Mouse (Mus musculus) midbrain, embryonic 16.5 days (tissue): ENCODE results near the gene Tnik. TPM values are rescaled to one million over a fixed set of nuclear protein-coding genes. Genes with fewer than 3 reads are reported as not detected.
A peak's percentile ranks its signal among the peaks of the same experiment; 100 is the strongest.

Source experiments
- ATAC-seq: fragments of 200-750 bp; cut with Nextera tagmentation; 2 replicates; pipeline ENCODE4 v1.8.0; 2017; ENCODE audit warnings: moderate TSS enrichment
- H3K27ac ChIP-seq: fragments of 300-500 bp; sonication (generic); 2 replicates; pipeline ENCODE4 v1.5.1; 2014; ENCODE audit warnings: mild to moderate bottlenecking, low read length, mixed read lengths
- H3K27me3 ChIP-seq: fragments of 300-500 bp; sonication (generic); 2 replicates; pipeline ENCODE4 v1.6.1; 2014; ENCODE audit warnings: low read depth, low read length, mixed read lengths; ENCODE audit not compliant: control insufficient read depth, insufficient read depth
- H3K36me3 ChIP-seq: fragments of 300-500 bp; sonication (generic); 2 replicates; pipeline ENCODE4 v1.6.1; 2014; ENCODE audit warnings: mild to moderate bottlenecking, low read length, moderate library complexity, mixed read lengths; ENCODE audit not compliant: control insufficient read depth, insufficient read depth
- H3K4me1 ChIP-seq: fragments of 300-500 bp; sonication (generic); 2 replicates; pipeline ENCODE4 v1.6.1; 2014; ENCODE audit warnings: mild to moderate bottlenecking, low read length, mixed read lengths; ENCODE audit not compliant: control insufficient read depth, insufficient read depth
- H3K4me2 ChIP-seq: fragments of 300-500 bp; sonication (generic); 2 replicates; pipeline ENCODE4 v1.6.1; 2014; ENCODE audit warnings: mild to moderate bottlenecking, low read length, mixed read lengths
- H3K4me3 ChIP-seq: fragments of 300-500 bp; sonication (generic); 2 replicates; pipeline ENCODE4 v1.5.1; 2014; ENCODE audit warnings: low read depth, mild to moderate bottlenecking, low read length, moderate library complexity, mixed read lengths
- H3K9ac ChIP-seq: fragments of 300-500 bp; sonication (generic); 2 replicates; pipeline ENCODE4 v1.6.1; 2014; ENCODE audit warnings: low read depth, low read length, mixed read lengths
- H3K9me3 ChIP-seq: fragments of 300-500 bp; sonication (generic); replicated peaks from 2 replicates; pipeline ENCODE4 v1.6.1; 2014; ENCODE audit warnings: mild to moderate bottlenecking, low read length, mixed read lengths; ENCODE audit not compliant: control insufficient read depth, poor library complexity, severe bottlenecking
- WGBS: fragments of 180-500 bp; shearing (Covaris S2); extraction: QIAGEN DNeasy Blood & Tissue Kit; methylation state at CpG from one replicate; pipeline ENCODE4 v1.1.7; 2014; 5-methylcytosine and 5-hydroxymethylcytosine counted together
- polyA plus RNA-seq: library from polyadenylated mRNA; unstranded; fragments of >200 nt; fragmentation: Nextera tagmentation; extraction: Ambion mirVana; gene quantifications from 2 replicates; pipeline ENCODE4 v1.2.1, GENCODE M21; 2015

Tnik gene
- 68.2 and 76.3 TPM in 2 replicates for polyA plus RNA-seq

DNA sequence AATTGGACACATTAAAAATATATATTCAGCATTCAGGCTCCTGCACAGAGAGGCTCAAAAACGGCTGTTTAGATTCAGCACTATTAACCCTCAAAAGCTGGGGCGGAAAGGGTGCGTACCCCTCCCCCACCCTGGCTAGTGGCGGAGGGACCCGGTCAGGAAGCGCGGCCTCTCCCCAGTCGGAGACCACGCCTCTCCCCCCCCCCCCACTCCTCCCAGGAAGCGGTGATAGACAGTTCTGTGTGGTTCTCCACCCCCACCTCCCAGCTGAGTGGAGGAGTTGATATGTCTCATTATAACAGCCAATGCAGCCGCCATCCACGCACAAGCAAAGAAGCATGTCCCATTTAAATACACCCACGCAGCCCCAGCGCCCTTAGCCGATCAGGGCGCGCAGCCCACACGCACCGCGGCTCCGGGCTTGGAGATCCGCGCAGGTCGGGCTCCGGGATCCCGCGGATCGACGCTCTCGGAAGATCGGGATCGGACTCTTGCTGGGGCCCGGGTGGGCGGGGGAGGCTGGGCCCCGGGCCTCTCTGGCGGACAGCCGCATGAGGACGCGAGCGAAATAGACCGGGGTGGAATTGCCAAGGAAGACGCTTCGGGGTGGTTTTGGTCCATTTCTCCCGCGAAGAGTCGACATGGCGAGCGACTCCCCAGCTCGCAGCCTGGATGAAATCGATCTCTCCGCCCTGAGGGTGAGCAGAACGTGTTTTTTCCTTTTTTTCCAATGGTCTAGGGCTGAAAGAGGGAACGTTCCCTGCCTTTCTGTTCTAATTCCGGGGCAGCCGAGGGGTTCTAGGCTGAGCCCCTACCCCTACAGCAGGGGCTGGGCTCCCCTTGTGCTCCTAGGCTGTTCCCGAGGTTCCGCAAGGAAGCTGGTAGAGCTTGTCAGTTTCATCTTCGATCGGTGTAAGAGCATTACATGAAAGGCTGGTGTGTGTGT lies at the start of gene Tnik:
Tnik (plus strand) TSS at position 213 of the 946 bp plus-strand sequence.
- Histone ChIP-seq H3K4me2 (peak within 1 kb of the TSS; percentile 64), H3K4me1 (peaks cover 23% of the 10 kb centered on the region), H3K27ac (peak within 1 kb of the TSS; percentile 98), H3K9ac (peak within 1 kb of the TSS; percentile 97), H3K4me3 (peak within 1 kb of the TSS; percentile 80), H3K27me3 (no peaks in the 10 kb centered on the region), H3K9me3 (no peaks in the 10 kb centered on the region), H3K36me3 (no peaks in the 10 kb centered on the region)
- 0% methylated on average over 59 of the region's 59 CpGs for WGBS
- ATAC-seq: peak; percentile 93

GRCm38 (mm10) chr3:28214886-28215311 lies 48.1 kb upstream of the Tnik start:
- no peaks in the 10 kb centered on the region for H3K9me3 ChIP-seq
- WGBS: 86% methylated on average over 7 of the region's 7 CpGs

GRCm38 (mm10) chr3:28217001-28217400 lies 46.0 kb upstream of the Tnik start:
- ATAC-seq: no peak
- H3K4me1 ChIP-seq: no peaks in the 10 kb centered on the region

More at GRCm38 (mm10) chr3:28214886-28215311, 48.1 kb upstream of the Tnik start:
- no peak overlapping the region for H3K9ac ChIP-seq
- H3K4me2 ChIP-seq: no peak overlapping the region
- H3K4me1 ChIP-seq: no peaks in the 10 kb centered on the region
- no peaks in the 10 kb centered on the region for H3K36me3 ChIP-seq
- ATAC-seq: no peak
- H3K27ac ChIP-seq: no peak overlapping the region
- no peaks in the 10 kb centered on the region for H3K27me3 ChIP-seq
- H3K4me3 ChIP-seq: no peak overlapping the region

GRCm38 (mm10) chr3:28219533-28219932 lies 43.5 kb upstream of the Tnik start:
- no peaks in the 10 kb centered on the region for H3K36me3 ChIP-seq
- H3K9me3 ChIP-seq: no peaks in the 10 kb centered on the region
- no peaks in the 10 kb centered on the region for H3K27me3 ChIP-seq
- no peak overlapping the region for H3K4me3 ChIP-seq
- 94% methylated on average over 7 of the region's 7 CpGs for WGBS
- H3K27ac ChIP-seq: no peak overlapping the region
- H3K9ac ChIP-seq: no peak overlapping the region
- no peak overlapping the region for H3K4me2 ChIP-seq
- ATAC-seq: no peak
- no peaks in the 10 kb centered on the region; the same call in 1 of the 2 replicates for H3K4me1 ChIP-seq

More at GRCm38 (mm10) chr3:28217001-28217400, 46.0 kb upstream of the Tnik start:
- Histone ChIP-seq H3K9me3 (no peaks in the 10 kb centered on the region), H3K4me2 (no peak overlapping the region), H3K9ac (no peak overlapping the region), H3K4me3 (no peak overlapping the region), H3K27me3 (no peaks in the 10 kb centered on the region), H3K36me3 (no peaks in the 10 kb centered on the region), H3K27ac (no peak overlapping the region)
- 13% methylated on average over 5 of the region's 5 CpGs for WGBS

- Histone ChIP-seq H3K4me1 (peaks cover 3% of the 10 kb centered on the region; the same call in 1 of the 2 replicates), H3K27me3 (no peaks in the 10 kb centered on the region), H3K4me2 (no peak overlapping the region), H3K36me3 (no peaks in the 10 kb centered on the region), H3K27ac (no peak overlapping the region), H3K9me3 (no peaks in the 10 kb centered on the region), H3K9ac (no peak overlapping the region), H3K4me3 (no peak overlapping the region)
- 89% methylated on average over 3 of the region's 3 CpGs for WGBS
- no peak for ATAC-seq
Measured at GRCm38 (mm10) chr3:28219964-28220363, 43.0 kb upstream of the Tnik start.

GRCm38 (mm10) chr3:28224437-28225356 lies 38.3 kb upstream of the Tnik start:
- 24% methylated on average over 15 of the region's 15 CpGs for whole genome bisulfite sequencing
- no peak overlapping the region for H3K4me2 ChIP-seq
- H3K4me1 ChIP-seq: peaks cover 6% of the 10 kb centered on the region; the same call in 1 of the 2 replicates
- H3K27ac ChIP-seq: peak overlapping the region; percentile 43
- no peaks in the 10 kb centered on the region for H3K9me3 ChIP-seq
- H3K27me3 ChIP-seq: no peaks in the 10 kb centered on the region
- no peak overlapping the region for H3K9ac ChIP-seq
- H3K4me3 ChIP-seq: no peak overlapping the region
- no peaks in the 10 kb centered on the region for H3K36me3 ChIP-seq
- peak; percentile 71 for ATAC-seq

DNA sequence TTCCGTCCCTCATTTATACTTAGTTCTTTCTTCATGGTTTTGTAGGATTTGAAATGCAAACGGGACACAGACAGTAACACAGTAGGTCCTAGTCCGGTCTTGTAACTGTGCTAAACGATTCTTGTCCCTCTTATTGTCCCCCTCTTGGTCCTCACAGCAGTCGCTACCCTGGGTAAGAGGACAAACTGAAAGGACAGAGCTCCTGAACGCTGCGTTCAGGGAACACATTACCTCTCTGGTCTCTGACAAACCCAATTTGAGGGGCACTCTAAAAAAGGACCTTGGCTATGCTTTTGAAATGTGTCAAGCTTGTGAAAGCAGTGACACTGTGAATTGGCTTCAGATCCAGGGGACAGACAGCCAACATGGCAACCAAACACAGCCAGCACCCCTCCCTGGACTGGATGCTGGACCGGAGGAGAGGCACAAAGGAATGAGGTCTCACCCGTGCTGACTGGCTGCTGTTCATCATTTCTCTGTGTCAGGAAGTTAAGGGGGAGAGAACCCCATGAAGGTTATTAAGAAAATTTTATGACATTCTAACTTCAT lies 37.6 kb upstream of the Tnik start:
- ATAC-seq: 0 out of 2 replicates have a peak, but pooled peaks have one; percentile 4
- H3K9ac ChIP-seq: no peak overlapping the region
- no peak overlapping the region for H3K4me2 ChIP-seq
- no peaks in the 10 kb centered on the region for H3K9me3 ChIP-seq
- H3K4me3 ChIP-seq: no peak overlapping the region
- WGBS: 73% methylated on average over 9 of the region's 9 CpGs
- H3K27me3 ChIP-seq: no peaks in the 10 kb centered on the region
- no peaks in the 10 kb centered on the region for H3K36me3 ChIP-seq
- peaks cover 6% of the 10 kb centered on the region; the same call in 1 of the 2 replicates for H3K4me1 ChIP-seq
- H3K27ac ChIP-seq: peak overlapping the region; percentile 43

DNA sequence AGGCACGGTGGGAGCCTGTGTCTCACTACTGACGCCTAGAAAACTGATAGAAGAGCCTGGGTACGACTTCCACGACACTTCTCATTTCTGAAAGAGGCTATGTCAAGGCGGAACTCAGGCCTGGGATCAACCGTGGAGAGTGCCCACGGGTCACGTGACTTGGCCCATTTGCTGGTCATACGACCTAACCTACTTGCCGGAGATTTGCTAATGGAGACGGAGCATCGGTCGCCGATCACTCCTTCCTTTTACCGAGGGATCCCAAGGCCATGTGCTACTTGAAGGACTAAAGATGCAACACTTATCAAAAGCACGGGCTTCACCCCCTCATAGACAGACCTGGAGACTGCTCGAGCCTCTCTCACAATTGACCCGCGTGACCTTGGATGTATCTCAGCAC lies 36.8 kb upstream of the Tnik start:
- Histone ChIP-seq H3K4me2 (no peak overlapping the region), H3K36me3 (no peaks in the 10 kb centered on the region), H3K4me1 (peaks cover 6% of the 10 kb centered on the region; the same call in 1 of the 2 replicates), H3K27ac (no peak overlapping the region), H3K9me3 (no peaks in the 10 kb centered on the region), H3K4me3 (no peak overlapping the region), H3K27me3 (no peaks in the 10 kb centered on the region), H3K9ac (no peak overlapping the region)
- 86% methylated on average over 19 of the region's 19 CpGs for WGBS
- ATAC-seq: no peak; the same call in 1 of the 2 replicates
